29 mouse cellular contexts compared by ENCODE assay signal in the genomic region with DNA sequence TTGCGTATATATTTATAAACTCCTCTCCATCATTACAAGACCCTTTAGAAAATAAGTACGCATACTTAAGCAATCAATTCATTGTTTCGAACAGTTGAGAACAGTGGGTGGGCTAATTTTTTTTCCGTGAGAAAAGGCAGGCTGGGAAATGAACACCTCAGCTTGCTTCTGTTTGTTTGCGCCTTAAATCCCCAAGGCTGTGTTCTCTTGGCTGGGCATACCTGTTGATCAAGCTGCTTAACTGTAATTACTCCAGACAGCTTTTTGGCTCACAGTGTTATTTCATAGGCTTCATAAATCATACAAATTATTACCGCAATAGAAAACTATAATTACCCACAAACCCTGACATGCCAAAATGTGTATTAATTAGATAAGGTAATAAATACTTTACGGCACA.
A peak's percentile ranks its signal among the peaks of the same experiment; 100 is the strongest.
DNase-seq lines count a peak whose midpoint lies in the region; ATAC-seq and TF ChIP-seq lines count a peak whose summit lies in the region.
"Had no signal": no experiment of that assay in that cellular context is flagged by ENCODE, and none has a peak within 500 bp of the region (broad histone marks: within the 10 kb centered on the region; RNA-seq: fewer than 3 reads in every experiment).

No protein-coding gene starts in this region.

- H3K36me3 ChIP-seq in forebrain, embryonic 14.5 days (ENCODE audit: control insufficient read depth, insufficient read depth, low read length): no peaks in the 10 kb centered on the region
- no peaks in the 10 kb centered on the region for H3K36me3 ChIP-seq in forebrain, embryonic 11.5 days (ENCODE audit: control insufficient read depth, insufficient read depth, low read length)
- H3K36me3 ChIP-seq in stomach, postnatal 0 days (ENCODE audit: control insufficient read depth, insufficient read depth, low read length): no peaks in the 10 kb centered on the region
- H3K36me3 ChIP-seq: embryonic facial prominence, embryonic 15.5 days; G1E; heart, embryonic 10.5 days; heart, embryonic 13.5 days; intestine, embryonic 15.5 days had no signal

- 68% methylated on average over 7 of the region's 7 CpGs for WGBS in forebrain, embryonic 14.5 days
- WGBS in forebrain, embryonic 11.5 days: 84% methylated on average over 7 of the region's 7 CpGs
- 68% methylated on average over 7 of the region's 7 CpGs for WGBS in stomach, postnatal 0 days

- H3K4me3 ChIP-seq in forebrain, embryonic 14.5 days (ENCODE audit: low read depth, low read length): no peak overlapping the region
- no peak overlapping the region for H3K4me3 ChIP-seq in forebrain, embryonic 11.5 days (ENCODE audit: low read depth, low read length)
- H3K4me3 ChIP-seq in stomach, postnatal 0 days (ENCODE audit: low read depth, low read length): no peak overlapping the region
- H3K4me3 ChIP-seq: embryonic facial prominence, embryonic 15.5 days; forebrain, embryonic 13.5 days; heart, adult 2 months; heart, embryonic 10.5 days; heart, embryonic 13.5 days; intestine, embryonic 15.5 days had no signal

- ATAC-seq in forebrain, embryonic 14.5 days: no peak
- ATAC-seq in forebrain, embryonic 11.5 days (replicated peaks; ENCODE audit: low FRiP score): no peak
- no peak for ATAC-seq in stomach, postnatal 0 days (ENCODE audit: low FRiP score, low TSS enrichment)
- ATAC-seq: forebrain, embryonic 13.5 days; forebrain, postnatal 0 days; intestine, embryonic 15.5 days; Patski had no signal

- H3K27me3 ChIP-seq in forebrain, embryonic 14.5 days (replicated peaks; ENCODE audit: control insufficient read depth, insufficient read depth, low read length): no peaks in the 10 kb centered on the region
- no peaks in the 10 kb centered on the region for H3K27me3 ChIP-seq in forebrain, embryonic 11.5 days (ENCODE audit: control insufficient read depth, insufficient read depth, low read length)
- no peaks in the 10 kb centered on the region for H3K27me3 ChIP-seq in stomach, postnatal 0 days (ENCODE audit: control insufficient read depth, insufficient read depth, low read length)
- H3K27me3 ChIP-seq: CH12.LX; embryonic facial prominence, embryonic 15.5 days; forebrain, embryonic 13.5 days; heart, embryonic 13.5 days; intestine, embryonic 15.5 days had no signal

- H3K27ac ChIP-seq in forebrain, embryonic 14.5 days (ENCODE audit: low read depth, low read length): no peak overlapping the region
- no peak overlapping the region for H3K27ac ChIP-seq in forebrain, embryonic 11.5 days (ENCODE audit: low read depth, low read length)
- no peak overlapping the region for H3K27ac ChIP-seq in stomach, postnatal 0 days (replicated peaks)
- H3K27ac ChIP-seq: embryonic facial prominence, embryonic 15.5 days; forebrain, embryonic 13.5 days; heart, adult 2 months; heart, embryonic 10.5 days; heart, embryonic 13.5 days; hindbrain, embryonic 14.5 days; intestine, embryonic 15.5 days had no signal

- no peak overlapping the region for H3K9ac ChIP-seq in forebrain, embryonic 14.5 days (ENCODE audit: low read length)
- H3K9ac ChIP-seq in forebrain, embryonic 11.5 days (ENCODE audit: low read length): no peak overlapping the region
- H3K9ac ChIP-seq in stomach, postnatal 0 days (ENCODE audit: low read length): no peak overlapping the region
- H3K9ac ChIP-seq: embryonic facial prominence, embryonic 15.5 days; forebrain, embryonic 13.5 days; forebrain, postnatal 0 days; heart, embryonic 13.5 days; hindbrain, embryonic 14.5 days; intestine, embryonic 15.5 days had no signal

- no peak overlapping the region for H3K4me2 ChIP-seq in forebrain, embryonic 14.5 days (ENCODE audit: low read length)
- H3K4me2 ChIP-seq in forebrain, embryonic 11.5 days (ENCODE audit: low read depth, low read length, severe bottlenecking): no peak overlapping the region
- no peak overlapping the region for H3K4me2 ChIP-seq in stomach, postnatal 0 days (replicated peaks; ENCODE audit: low read depth)
- H3K4me2 ChIP-seq: embryonic facial prominence, embryonic 15.5 days; forebrain, embryonic 13.5 days; heart, embryonic 13.5 days; hindbrain, embryonic 14.5 days; intestine, embryonic 15.5 days had no signal

- peak; percentile 2 for DNase-seq in forebrain, embryonic 14.5 days (ENCODE audit: low spot score)
- DNase-seq in forebrain, embryonic 11.5 days (ENCODE audit: low spot score): no peak
- peak; percentile 7 for DNase-seq in retina, postnatal 1 day
- no peak for DNase-seq in retina, embryonic 14.5 days (ENCODE audit: low spot score)
- DNase-seq in stomach, postnatal 0 days (ENCODE audit: low spot score): no peak
- DNase-seq in kidney, adult 8-10 months: no peak
- DNase-seq: adrenal gland, postnatal 10 days; adrenal gland, postnatal 36 days; B cell, adult 2 months; cerebellum, adult 11 months; cerebellum, adult 2 months; cerebellum, adult 9-11 months; cerebellum, postnatal 25 days; embryo, embryonic 11 days; forebrain, postnatal 0 days; gastrocnemius, postnatal 25 days; heart, adult 2 months; heart, postnatal 14 days; heart, postnatal 4 days; kidney, adult 11 months had no signal

- H3K4me1 ChIP-seq in forebrain, embryonic 14.5 days (ENCODE audit: control insufficient read depth, insufficient read depth, low read length): no peaks in the 10 kb centered on the region
- no peaks in the 10 kb centered on the region for H3K4me1 ChIP-seq in forebrain, embryonic 11.5 days (replicated peaks; ENCODE audit: control insufficient read depth, insufficient read depth, low read length)
- H3K4me1 ChIP-seq in stomach, postnatal 0 days (replicated peaks; ENCODE audit: control insufficient read depth, insufficient read depth): no peaks in the 10 kb centered on the region
- H3K4me1 ChIP-seq: embryonic facial prominence, embryonic 15.5 days; forebrain, embryonic 13.5 days; heart, embryonic 10.5 days; heart, embryonic 13.5 days; intestine, embryonic 15.5 days had no signal

- TF ChIP-seq EP300 in stomach, postnatal 0 days (optimal IDR thresholded peaks at IDR 0.05): peak; percentile 90

- H3K9me3 ChIP-seq in forebrain, embryonic 14.5 days (replicated peaks; ENCODE audit: control insufficient read depth, low read length): no peaks in the 10 kb centered on the region
- no peaks in the 10 kb centered on the region for H3K9me3 ChIP-seq in forebrain, embryonic 11.5 days (ENCODE audit: control insufficient read depth, low read length)
- H3K9me3 ChIP-seq in stomach, postnatal 0 days (ENCODE audit: control insufficient read depth, low read length): no peaks in the 10 kb centered on the region
- H3K9me3 ChIP-seq: embryonic facial prominence, embryonic 15.5 days; forebrain, embryonic 13.5 days; G1E; heart, embryonic 10.5 days; heart, embryonic 13.5 days; intestine, embryonic 15.5 days had no signal

- no peak for TF ChIP-seq CTCF in stomach, postnatal 0 days (IDR thresholded peaks at IDR 0.05; ENCODE audit: low read depth)

Comparison
In these comparisons a context has a peak if more than half of its experiments do, and no peak if none do; other contexts are left out.
1. DNase-seq: peak in forebrain, embryonic 14.5 days (single experiment) and retina, postnatal 1 day (single experiment); none in forebrain, embryonic 11.5 days (single experiment), retina, embryonic 14.5 days (single experiment), stomach, postnatal 0 days (single experiment) and kidney, adult 8-10 months (0 of 2).